ENCODE assay signal across 12 mouse cellular contexts in the genomic region with DNA sequence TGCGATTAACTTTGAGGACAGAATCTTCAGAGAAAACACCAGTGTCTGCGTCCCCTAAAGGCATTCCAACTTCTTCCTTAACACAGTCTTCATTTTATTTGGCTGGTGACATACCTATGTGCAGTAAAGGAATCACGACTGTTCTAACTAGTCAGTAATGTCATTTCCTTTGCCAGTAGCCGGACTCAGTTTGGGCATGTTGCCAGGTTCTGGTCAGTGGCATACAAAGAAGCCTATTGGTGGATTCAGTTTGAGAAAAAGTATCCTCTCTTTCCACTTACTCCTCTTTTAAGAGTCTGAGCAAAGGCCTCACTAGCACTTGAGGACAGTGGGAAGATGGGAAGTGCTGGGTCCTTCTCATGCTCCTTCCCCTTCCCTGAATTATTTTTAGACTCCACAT. TPM values are rescaled to one million over a fixed set of nuclear protein-coding genes. Genes with fewer than 3 reads are reported as not detected.
DNase-seq lines count a peak whose midpoint lies in the region; ATAC-seq lines count a peak whose summit lies in the region.
"Had no signal": no experiment of that assay in that cellular context is flagged by ENCODE, and none has a peak within 500 bp of the region (broad histone marks: within the 10 kb centered on the region; RNA-seq: fewer than 3 reads in every experiment).

No protein-coding gene starts in this region.

- H3K27me3 ChIP-seq in liver, embryonic 16.5 days (ENCODE audit: control insufficient read depth, insufficient read depth, low read depth, low read length), result no peaks in the 10 kb centered on the region

- no peaks in the 10 kb centered on the region for H3K9me3 ChIP-seq in liver, embryonic 16.5 days (replicated peaks; ENCODE audit: control insufficient read depth, low read length)
- H3K9me3 ChIP-seq: forebrain, embryonic 10.5 days; hindbrain, embryonic 10.5 days had no signal

- WGBS in liver, embryonic 16.5 days (ENCODE audit: insufficient replicate concordance), result 68% methylated on average over 4 of the region's 4 CpGs

- peak; percentile 48 to 49 for DNase-seq in cerebellum, adult 18-20 months
- DNase-seq in cerebellum, adult 9-11 months, result no peak
- peak; percentile 31 to 56 for DNase-seq in heart, postnatal 14 days
- DNase-seq in heart, adult 8-10 months (ENCODE audit: low spot score), result no peak
- peak; percentile 30 for DNase-seq in retina, postnatal 1 day
- DNase-seq in retina, embryonic 14.5 days (ENCODE audit: low spot score), result no peak
- DNase-seq in thymus, postnatal 25 days, result no peak
- DNase-seq: B cell, adult 2 months; layer of hippocampus, postnatal 36 days had no signal

- H3K4me2 ChIP-seq in liver, embryonic 16.5 days (ENCODE audit: low read depth, low read length), result 0 out of 2 replicates have a peak overlapping the region, but pooled peaks have one; percentile 4

- H3K27ac ChIP-seq in liver, embryonic 16.5 days (ENCODE audit: low read length), result no peak overlapping the region
- H3K27ac ChIP-seq: forebrain, embryonic 10.5 days; hindbrain, embryonic 10.5 days had no signal

- H3K36me3 ChIP-seq in liver, embryonic 16.5 days (ENCODE audit: control insufficient read depth, insufficient read depth), result no peaks in the 10 kb centered on the region
- H3K36me3 ChIP-seq: forebrain, embryonic 10.5 days; hindbrain, embryonic 10.5 days had no signal

- no peak for ATAC-seq in liver, embryonic 16.5 days (ENCODE audit: low read depth)

- H3K4me1 ChIP-seq in liver, embryonic 16.5 days (ENCODE audit: control insufficient read depth, low read depth, low read length), result peaks cover 58% of the 10 kb centered on the region
- H3K4me1 ChIP-seq: hindbrain, embryonic 10.5 days had no signal

- intact Hi-C loops in heart, postnatal 14 days (cut with DNase I), result no loop called here

- H3K9ac ChIP-seq in liver, embryonic 16.5 days (ENCODE audit: low read depth, low read length), result peak overlapping the region; percentile 6; the same call in 1 of the 2 replicates

- no peak overlapping the region for H3K4me3 ChIP-seq in liver, embryonic 16.5 days (ENCODE audit: low read depth, low read length)
- H3K4me3 ChIP-seq: forebrain, embryonic 10.5 days; hindbrain, embryonic 10.5 days had no signal

RNA-seq across cellular contexts. Expression of a gene that starts 11.3 kb away (rescaled TPM):
- 10 to 100 TPM; 33.6 to 36.1 TPM for total RNA-seq in heart, postnatal 14 days (2021)
- 10 to 100 TPM; 31.9 to 36.9 (median 36.6) TPM for total RNA-seq in heart, adult 8-10 months (2022)
- polyA plus RNA-seq in liver, embryonic 16.5 days (2015; fragmentation: Nextera tagmentation; extraction: Ambion mirVana), result 39.4 and 41.2 TPM in 2 replicates

RNA-seq across cellular contexts. Expression of a gene that starts 21.2 kb away (rescaled TPM):
- 1 to 10 TPM; 7.8 to 7.9 TPM for total RNA-seq in heart, postnatal 14 days (2021)
- 10 to 100 TPM in 1 of 4 experiments, 1 to 10 TPM in 3; 9.6 to 10.0 (median 9.8) TPM for total RNA-seq in heart, adult 8-10 months (2022)
- 7.1 and 7.9 TPM in 2 replicates for polyA plus RNA-seq in liver, embryonic 16.5 days (2015; fragmentation: Nextera tagmentation; extraction: Ambion mirVana)

Comparison
In these comparisons a context has a peak if more than half of its experiments do, and no peak if none do; other contexts are left out.
1. DNase-seq: peak in cerebellum, adult 18-20 months (2 of 2), heart, postnatal 14 days (2 of 2) and retina, postnatal 1 day (single experiment); none in cerebellum, adult 9-11 months (single experiment), heart, adult 8-10 months (single experiment), retina, embryonic 14.5 days (single experiment) and thymus, postnatal 25 days (single experiment).